Mouse (Mus musculus) limb, embryonic 12.5 days (tissue): ENCODE results near the gene Efcab2. TPM values are rescaled to one million over a fixed set of nuclear protein-coding genes. Genes with fewer than 3 reads are reported as not detected.

Source experiments
- ATAC-seq: fragments of 200-750 bp; cut with Nextera tagmentation; 2 replicates; pipeline ENCODE4 v1.8.0; 2017; ENCODE audit warnings: low read depth, moderate TSS enrichment; ENCODE audit not compliant: insufficient number of reproducible peaks, insufficient read depth, low FRiP score, low TSS enrichment
- H3K27ac ChIP-seq: fragments of 300-500 bp; sonication (generic); 2 replicates; pipeline ENCODE4 v1.5.1; 2016; ENCODE audit warnings: mild to moderate bottlenecking, moderate library complexity
- H3K27me3 ChIP-seq: fragments of 300-500 bp; sonication (generic); 2 replicates; pipeline ENCODE4 v1.6.1; 2016; ENCODE audit warnings: mild to moderate bottlenecking, moderate library complexity
- H3K36me3 ChIP-seq: fragments of 300-500 bp; sonication (generic); 2 replicates; pipeline ENCODE4 v1.6.1; 2016; ENCODE audit warnings: mild to moderate bottlenecking, moderate library complexity
- H3K4me1 ChIP-seq: fragments of 300-500 bp; sonication (generic); replicated peaks from 2 replicates; pipeline ENCODE4 v1.6.1; 2016
- H3K4me2 ChIP-seq: fragments of 300-500 bp; sonication (generic); 2 replicates; pipeline ENCODE4 v1.6.1; 2016; ENCODE audit warnings: mild to moderate bottlenecking, moderate library complexity
- H3K4me3 ChIP-seq: fragments of 300-500 bp; sonication (generic); replicated peaks from 2 replicates; pipeline ENCODE4 v1.5.1; 2016; ENCODE audit warnings: mild to moderate bottlenecking
- H3K9ac ChIP-seq: fragments of 300-500 bp; sonication (generic); replicated peaks from 2 replicates; pipeline ENCODE4 v1.6.1; 2016; ENCODE audit warnings: mild to moderate bottlenecking, moderate library complexity
- H3K9me3 ChIP-seq: fragments of 300-500 bp; sonication (generic); 2 replicates; pipeline ENCODE4 v1.6.1; 2016; ENCODE audit warnings: mild to moderate bottlenecking, moderate library complexity
- WGBS: fragments of 180-500 bp; shearing (Covaris S2); methylation state at CpG from one replicate; pipeline ENCODE4 v1.1.7; 2016; 5-methylcytosine and 5-hydroxymethylcytosine counted together
- polyA plus RNA-seq: library from polyadenylated mRNA; unstranded; fragments of >200 nt; fragmentation: Nextera tagmentation; extraction: Ambion mirVana; gene quantifications from 2 replicates; pipeline ENCODE4 v1.2.1, GENCODE M21; 2016

Efcab2 gene
- 4.7 and 7.1 TPM in 2 replicates for polyA plus RNA-seq

- Histone ChIP-seq H3K36me3 (no peaks in the 10 kb centered on the region), H3K4me2 (peak within 1 kb of the TSS; percentile 62), H3K27me3 (no peaks in the 10 kb centered on the region), H3K4me3 (peak within 1 kb of the TSS; percentile 66), H3K9me3 (no peaks in the 10 kb centered on the region), H3K4me1 (0 out of 2 replicates have a peak, but pooled peaks cover 4% of the 10 kb centered on the region), H3K9ac (peak within 1 kb of the TSS; percentile 92), H3K27ac (peak within 1 kb of the TSS; percentile 100)
- under 1% methylated on average over 55 of the region's 70 CpGs for WGBS
- peak; percentile 98 for ATAC-seq
These were observed at the start of gene Efcab2 for GRCm38 (mm10) chr1:178405951-178406711. Gene Efcab2 (plus strand): TSS chr1:178406085.

GRCm38 (mm10) chr1:178357776-178358710 lies 47.8 kb upstream of the Efcab2 start:
- no peak overlapping the region for H3K4me3 ChIP-seq
- H3K4me1 ChIP-seq: no peaks in the 10 kb centered on the region
- H3K36me3 ChIP-seq: no peaks in the 10 kb centered on the region
- no peaks in the 10 kb centered on the region for H3K27me3 ChIP-seq
- no peak overlapping the region for H3K27ac ChIP-seq
- H3K4me2 ChIP-seq: no peak overlapping the region
- no peak for ATAC-seq
- WGBS: 75% methylated on average over 12 of the region's 12 CpGs
- H3K9me3 ChIP-seq: no peaks in the 10 kb centered on the region
- H3K9ac ChIP-seq: no peak overlapping the region

DNA sequence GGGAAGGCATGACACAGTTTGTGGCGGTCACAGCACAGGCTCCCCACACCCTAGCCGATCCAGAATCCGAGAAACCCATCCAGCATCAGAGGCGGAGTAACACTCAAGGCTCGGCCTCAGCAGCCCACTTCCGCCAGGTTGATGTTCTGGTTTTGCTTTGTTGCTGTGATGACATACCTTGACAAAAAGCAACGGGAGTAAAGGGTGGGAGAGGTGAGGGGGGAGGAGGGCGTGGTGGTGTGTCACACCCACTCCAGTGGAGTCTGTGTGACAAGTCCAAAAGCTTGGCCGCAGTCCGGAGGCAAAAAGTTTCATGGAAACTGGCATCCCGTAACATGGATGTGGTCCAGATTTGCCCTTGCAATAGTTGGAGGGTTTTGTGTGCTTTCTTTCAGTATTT lies 45.6 kb upstream of the Efcab2 start:
- Histone ChIP-seq H3K9me3 (no peaks in the 10 kb centered on the region), H3K27me3 (no peaks in the 10 kb centered on the region), H3K4me3 (no peak overlapping the region), H3K27ac (no peak overlapping the region), H3K4me2 (no peak overlapping the region), H3K4me1 (no peaks in the 10 kb centered on the region), H3K36me3 (no peaks in the 10 kb centered on the region), H3K9ac (no peak overlapping the region)
- WGBS: 82% methylated on average over 11 of the region's 11 CpGs
- ATAC-seq: no peak

DNA sequence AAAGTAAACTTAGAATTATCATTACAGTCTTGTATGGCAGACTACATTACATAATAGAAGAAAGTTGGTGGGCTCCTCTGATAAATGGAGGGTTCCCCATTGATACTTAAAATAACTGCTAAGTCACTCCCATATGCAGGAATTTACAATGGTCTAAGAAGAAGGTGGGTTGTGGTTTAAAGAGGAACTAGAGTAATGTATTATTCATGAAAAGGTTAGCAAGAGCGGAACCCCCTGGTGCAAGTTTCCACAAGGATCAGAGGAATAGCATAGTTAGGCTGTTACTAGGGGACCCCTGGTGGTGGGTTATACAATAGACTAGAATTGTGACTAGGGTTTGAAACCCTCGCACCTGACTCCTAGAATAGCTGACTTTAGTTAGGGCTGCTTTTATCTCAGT lies 45.2 kb upstream of the Efcab2 start:
- H3K4me1 ChIP-seq: no peaks in the 10 kb centered on the region
- H3K27me3 ChIP-seq: no peaks in the 10 kb centered on the region
- no peak for ATAC-seq
- no peaks in the 10 kb centered on the region for H3K9me3 ChIP-seq
- no peaks in the 10 kb centered on the region for H3K36me3 ChIP-seq
- 84% methylated on average over 2 of the region's 2 CpGs for WGBS
- H3K27ac ChIP-seq: no peak overlapping the region
- H3K4me3 ChIP-seq: no peak overlapping the region
- no peak overlapping the region for H3K4me2 ChIP-seq
- H3K9ac ChIP-seq: no peak overlapping the region

GRCm38 (mm10) chr1:178365171-178365570 lies 40.7 kb upstream of the Efcab2 start:
- no peak for ATAC-seq
- Histone ChIP-seq H3K36me3 (no peaks in the 10 kb centered on the region), H3K4me1 (peaks cover 8% of the 10 kb centered on the region), H3K9me3 (no peaks in the 10 kb centered on the region), H3K27me3 (no peaks in the 10 kb centered on the region), H3K4me2 (no peak overlapping the region), H3K4me3 (no peak overlapping the region), H3K27ac (no peak overlapping the region), H3K9ac (no peak overlapping the region)
- 87% methylated on average over 6 of the region's 6 CpGs for WGBS

DNA sequence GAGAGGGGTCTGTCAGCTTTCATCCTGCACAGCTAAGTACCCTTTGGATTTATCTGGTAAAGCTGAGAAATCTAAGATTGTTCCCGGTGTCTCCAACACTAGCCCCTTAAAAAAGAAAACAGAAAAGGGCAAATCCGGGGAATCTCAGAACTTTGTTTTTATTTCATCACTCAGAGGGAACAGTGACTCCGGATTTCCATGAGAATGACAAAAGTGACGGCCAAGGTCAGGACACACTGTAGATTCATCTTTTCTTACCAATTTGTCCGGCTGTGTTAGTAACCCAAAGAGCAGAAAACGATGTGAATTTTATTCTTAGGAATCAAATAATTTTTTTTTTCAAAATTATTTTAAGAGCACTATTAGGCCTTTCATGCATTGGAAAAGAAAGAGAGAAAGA lies 37.8 kb upstream of the Efcab2 start:
- Histone ChIP-seq H3K4me3 (no peak overlapping the region), H3K4me2 (peak overlapping the region; percentile 77; the same call in 1 of the 2 replicates), H3K4me1 (peaks cover 8% of the 10 kb centered on the region), H3K9ac (no peak overlapping the region; the same call in 1 of the 2 replicates), H3K9me3 (no peaks in the 10 kb centered on the region), H3K27ac (no peak overlapping the region), H3K27me3 (no peaks in the 10 kb centered on the region), H3K36me3 (no peaks in the 10 kb centered on the region)
- 87% methylated on average over 6 of the region's 6 CpGs for WGBS
- ATAC-seq: no peak

DNA sequence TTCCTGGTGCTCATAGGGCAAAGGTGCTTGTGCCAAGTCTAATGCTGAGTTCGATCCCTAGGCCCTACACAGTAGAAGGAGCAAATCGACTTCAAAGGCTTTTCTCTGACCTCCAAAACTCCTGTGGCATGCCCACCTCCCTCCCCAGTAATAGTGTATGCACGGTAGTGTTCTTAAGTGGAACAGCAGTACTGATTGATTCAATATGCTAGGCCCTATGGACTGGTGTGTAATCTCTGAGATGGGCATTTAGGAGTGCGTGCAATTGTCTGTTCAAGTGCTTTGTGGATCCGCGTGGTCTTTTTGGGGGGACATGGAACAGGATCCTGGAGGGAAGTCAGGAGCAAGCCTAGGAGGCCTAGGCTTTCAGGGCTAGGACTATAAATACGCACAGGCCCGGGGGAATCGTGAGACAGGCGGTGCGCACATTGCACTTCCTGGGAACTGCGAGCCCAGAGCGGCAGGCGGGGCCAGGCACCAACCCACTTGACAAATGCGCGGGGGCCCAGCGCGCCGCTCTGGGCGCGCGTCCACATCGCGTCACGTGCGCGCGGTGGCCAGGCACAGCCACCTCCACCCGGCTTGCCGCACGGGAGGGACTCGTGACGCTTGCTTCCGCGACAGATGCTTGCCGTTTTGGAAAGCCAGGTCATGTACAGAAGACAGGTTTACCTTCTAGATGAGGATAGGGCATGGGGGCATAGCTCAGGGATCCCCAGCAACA lies 37.2 kb upstream of the Efcab2 start:
- 2% methylated on average over 36 of the region's 36 CpGs for WGBS
- peak overlapping the region; percentile 77 for H3K4me2 ChIP-seq
- peak overlapping the region; percentile 65 for H3K27ac ChIP-seq
- no peaks in the 10 kb centered on the region for H3K9me3 ChIP-seq
- peak overlapping the region; percentile 48 for H3K4me3 ChIP-seq
- H3K36me3 ChIP-seq: no peaks in the 10 kb centered on the region
- peak; percentile 87 for ATAC-seq
- no peaks in the 10 kb centered on the region for H3K27me3 ChIP-seq
- H3K9ac ChIP-seq: peak overlapping the region; percentile 65
- peaks cover 8% of the 10 kb centered on the region for H3K4me1 ChIP-seq

GRCm38 (mm10) chr1:178369272-178369651 lies 36.6 kb upstream of the Efcab2 start:
- H3K9me3 ChIP-seq: no peaks in the 10 kb centered on the region
- ATAC-seq: peak; percentile 67; the same call in 1 of the 2 replicates
- peak overlapping the region; percentile 48 for H3K4me3 ChIP-seq
- H3K27ac ChIP-seq: peak overlapping the region; percentile 65
- peaks cover 8% of the 10 kb centered on the region for H3K4me1 ChIP-seq
- no peaks in the 10 kb centered on the region for H3K27me3 ChIP-seq
- H3K4me2 ChIP-seq: peak overlapping the region; percentile 77
- H3K36me3 ChIP-seq: no peaks in the 10 kb centered on the region
- WGBS: 0% methylated on average over 11 of the region's 11 CpGs
- peak overlapping the region; percentile 65 for H3K9ac ChIP-seq

- Histone ChIP-seq H3K27me3 (no peaks in the 10 kb centered on the region), H3K4me1 (peaks cover 8% of the 10 kb centered on the region), H3K36me3 (no peaks in the 10 kb centered on the region), H3K4me2 (no peak overlapping the region), H3K4me3 (no peak overlapping the region), H3K9ac (no peak overlapping the region), H3K27ac (no peak overlapping the region), H3K9me3 (no peaks in the 10 kb centered on the region)
- WGBS: 90% methylated on average over 4 of the region's 4 CpGs
- no peak for ATAC-seq
These were observed 33.2 kb upstream of the Efcab2 start for GRCm38 (mm10) chr1:178372681-178373080.

- H3K4me2 ChIP-seq: no peak overlapping the region
- no peaks in the 10 kb centered on the region for H3K4me1 ChIP-seq
- H3K27me3 ChIP-seq: no peaks in the 10 kb centered on the region
- H3K9ac ChIP-seq: no peak overlapping the region
- H3K9me3 ChIP-seq: no peaks in the 10 kb centered on the region
- no peaks in the 10 kb centered on the region for H3K36me3 ChIP-seq
- ATAC-seq: no peak
- H3K4me3 ChIP-seq: no peak overlapping the region
- no peak overlapping the region for H3K27ac ChIP-seq
These were observed 30.5 kb upstream of the Efcab2 start for GRCm38 (mm10) chr1:178375381-178375780.

GRCm38 (mm10) chr1:178376061-178376460 lies 29.8 kb upstream of the Efcab2 start:
- no peaks in the 10 kb centered on the region for H3K36me3 ChIP-seq
- no peaks in the 10 kb centered on the region for H3K4me1 ChIP-seq
- ATAC-seq: no peak
- H3K4me3 ChIP-seq: no peak overlapping the region
- H3K9me3 ChIP-seq: no peaks in the 10 kb centered on the region
- no peak overlapping the region for H3K9ac ChIP-seq
- H3K4me2 ChIP-seq: no peak overlapping the region
- H3K27me3 ChIP-seq: no peaks in the 10 kb centered on the region
- no peak overlapping the region for H3K27ac ChIP-seq
- WGBS: 86% methylated on average over 2 of the region's 2 CpGs
